Mouse (Mus musculus) left cerebral cortex, adult 11 months (tissue): ENCODE results near the gene Map7.
A peak's percentile ranks its signal among the peaks of the same experiment; 100 is the strongest.

Experiments used
- DNase-seq: peaks from one replicate; pipeline ENCODE4 v3.0.0; 2022; ENCODE audit warnings: low spot score

Gene Map7

GRCm38 (mm10) chr10:20287369-20287768 is 139.1 kb downstream of the Map7 start:
- DNase-seq, result no peak

DNA sequence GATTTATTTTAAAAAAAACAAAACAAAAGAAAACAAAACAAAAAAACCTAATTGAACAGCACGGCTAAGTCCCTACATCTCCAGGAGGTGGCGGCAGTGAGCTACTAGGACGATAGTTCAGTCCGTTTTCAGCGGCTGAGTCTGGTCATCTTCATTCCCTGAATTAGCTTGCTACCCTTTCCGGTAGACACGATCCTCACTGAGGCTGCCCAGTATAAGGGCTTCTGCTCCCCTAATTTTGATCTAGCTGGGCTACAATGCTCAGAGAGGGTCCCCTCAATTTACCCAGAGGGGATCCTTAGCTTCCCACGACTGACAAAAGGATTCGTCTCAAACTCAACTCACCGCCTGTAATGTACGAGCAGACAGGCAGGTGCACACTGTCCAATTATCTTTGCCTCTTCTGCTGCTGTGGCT is 142.2 kb downstream of the Map7 start:
- peak; percentile 44 for DNase-seq

- DNase-seq, result no peak
Observed at GRCm38 (mm10) chr10:20295961-20296360, 147.7 kb downstream of the Map7 start.

DNA sequence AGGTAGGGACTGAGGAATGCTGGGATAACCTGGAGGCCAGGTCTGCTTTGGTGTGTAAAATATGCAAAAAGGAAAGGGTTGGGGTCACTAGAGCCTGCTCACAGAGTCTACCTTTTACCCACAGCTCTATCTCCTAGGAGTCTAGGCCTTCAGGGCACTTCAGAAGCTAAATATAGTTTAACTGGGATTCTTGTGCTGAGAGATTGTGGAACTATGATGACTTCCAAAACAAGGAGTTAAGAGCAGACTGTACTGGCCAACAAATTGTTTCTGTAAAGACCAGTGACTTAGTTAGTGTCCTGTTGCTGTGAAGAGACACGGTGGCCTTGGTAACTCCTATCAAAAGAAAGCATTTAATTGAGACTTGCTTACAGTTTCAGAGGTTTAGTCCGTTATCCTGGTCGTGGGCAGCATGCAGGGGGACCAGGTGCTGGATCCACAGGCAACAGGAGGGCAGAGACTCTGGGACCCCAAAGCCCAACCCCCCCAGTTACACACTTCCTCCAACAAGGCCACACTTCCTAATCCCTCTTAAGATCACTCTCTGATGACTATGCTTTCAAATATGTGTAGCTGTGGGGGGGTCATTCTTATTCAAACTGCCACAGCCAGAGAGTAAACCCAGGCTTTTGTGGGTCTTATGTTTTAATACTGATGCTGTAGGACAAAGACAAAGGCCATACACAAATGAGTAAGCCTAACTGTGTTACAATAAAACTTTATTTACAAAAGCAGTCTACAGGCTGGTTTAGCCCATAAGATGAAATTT is 150.1 kb downstream of the Map7 start:
- DNase-seq, result no peak

DNA sequence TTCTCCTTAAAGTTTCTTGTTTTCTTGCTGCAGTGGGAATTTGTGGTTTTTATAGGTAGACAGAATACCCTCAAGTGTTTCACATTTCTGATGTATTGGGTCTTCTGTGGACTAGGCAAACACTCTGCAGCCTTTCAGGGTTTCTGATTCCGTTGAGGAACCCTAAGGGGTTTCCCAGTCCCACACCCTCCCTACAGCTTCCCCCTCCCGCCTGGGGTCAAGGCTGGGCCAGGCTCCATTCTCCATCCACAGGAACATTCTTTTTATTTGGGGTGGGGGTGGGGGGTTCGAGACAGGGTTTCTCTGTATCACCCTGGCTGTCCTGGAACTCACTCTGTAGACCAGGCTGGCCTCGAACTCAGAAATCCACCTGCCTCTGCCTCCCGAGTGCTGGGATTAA is 150.8 kb downstream of the Map7 start:
- no peak for DNase-seq

DNA sequence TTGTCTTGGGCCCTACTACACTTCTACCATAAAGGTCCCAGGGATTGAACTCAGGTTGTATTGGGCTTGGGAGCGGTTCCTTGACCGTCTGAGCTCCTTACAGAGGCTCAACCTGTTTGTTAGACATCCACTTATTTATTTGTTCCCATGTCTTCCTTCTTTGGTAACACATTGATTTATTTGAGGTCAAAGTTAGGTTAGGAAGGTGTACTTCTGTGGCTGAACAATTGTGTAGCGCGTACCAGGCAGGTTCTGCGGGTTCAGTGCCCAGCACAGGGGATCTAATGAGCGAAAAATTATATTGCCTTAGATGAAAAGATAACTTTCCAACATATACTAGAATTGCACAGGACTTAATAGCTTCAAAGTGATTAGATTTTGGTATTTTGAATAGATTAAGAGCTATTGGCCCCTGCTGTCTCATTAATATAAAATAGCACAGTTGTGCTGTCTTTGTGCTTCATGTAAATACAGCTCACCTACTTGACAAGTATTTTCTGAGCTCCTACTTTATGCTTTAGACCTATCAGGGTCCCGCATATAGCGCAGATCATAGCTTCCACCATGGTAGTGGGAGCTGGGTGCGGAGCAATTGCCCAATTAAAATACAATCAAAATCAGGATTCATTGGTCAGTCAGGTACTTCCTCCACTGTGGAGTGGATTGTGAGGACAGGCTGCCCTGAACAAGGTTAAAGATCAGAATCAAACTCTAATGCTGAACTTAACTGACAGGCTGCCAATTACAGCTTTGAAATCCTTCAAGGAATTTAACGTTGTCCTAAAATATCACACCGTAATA is 162.9 kb downstream of the Map7 start:
- DNase-seq, result no peak

DNA sequence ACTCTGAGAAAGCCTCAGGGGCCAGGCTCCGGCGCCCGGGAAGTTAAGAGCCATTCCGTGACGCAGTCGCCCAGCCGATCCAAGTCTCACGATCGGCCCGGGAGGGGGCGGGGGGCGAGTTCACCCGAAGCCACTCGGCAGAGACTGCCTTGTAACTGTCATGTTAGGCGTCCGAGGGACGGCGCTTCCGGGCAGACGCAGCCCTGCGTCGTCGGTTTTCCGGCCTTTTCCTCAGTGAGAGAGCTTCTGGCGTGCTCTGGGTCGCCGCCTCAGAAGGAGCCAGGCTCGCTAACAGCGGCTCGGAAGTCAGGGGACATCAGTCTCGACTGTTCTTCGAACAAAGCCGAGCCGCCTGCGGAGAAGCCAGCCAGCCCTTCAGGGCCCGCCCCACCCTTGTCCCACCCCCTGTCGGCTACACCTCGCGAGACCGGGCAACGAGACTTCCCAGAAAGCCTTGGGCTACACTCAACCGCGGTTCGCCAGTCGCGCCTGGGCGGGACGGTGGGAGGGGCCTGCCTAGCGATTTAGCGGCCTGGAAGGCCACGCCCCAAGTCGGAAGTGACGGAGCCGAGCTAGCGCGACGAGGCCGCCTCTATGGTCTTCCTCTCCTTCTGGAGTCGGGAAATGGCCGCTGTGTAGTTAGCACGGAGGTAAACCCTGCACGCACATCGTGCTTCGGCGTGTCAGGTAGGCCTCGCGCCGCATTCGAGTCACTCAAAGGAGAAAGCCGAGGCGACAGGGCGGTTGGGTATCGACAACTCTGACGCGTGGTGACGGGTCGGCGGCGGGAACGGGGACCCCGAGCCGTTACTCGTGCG is 163.9 kb downstream of the Map7 start, which contains the start of gene Bclaf1:
Gene Bclaf1, plus strand, starts transcription at position 552 of the 818 bp plus-strand sequence.
- peak; percentile 98 for DNase-seq

DNA sequence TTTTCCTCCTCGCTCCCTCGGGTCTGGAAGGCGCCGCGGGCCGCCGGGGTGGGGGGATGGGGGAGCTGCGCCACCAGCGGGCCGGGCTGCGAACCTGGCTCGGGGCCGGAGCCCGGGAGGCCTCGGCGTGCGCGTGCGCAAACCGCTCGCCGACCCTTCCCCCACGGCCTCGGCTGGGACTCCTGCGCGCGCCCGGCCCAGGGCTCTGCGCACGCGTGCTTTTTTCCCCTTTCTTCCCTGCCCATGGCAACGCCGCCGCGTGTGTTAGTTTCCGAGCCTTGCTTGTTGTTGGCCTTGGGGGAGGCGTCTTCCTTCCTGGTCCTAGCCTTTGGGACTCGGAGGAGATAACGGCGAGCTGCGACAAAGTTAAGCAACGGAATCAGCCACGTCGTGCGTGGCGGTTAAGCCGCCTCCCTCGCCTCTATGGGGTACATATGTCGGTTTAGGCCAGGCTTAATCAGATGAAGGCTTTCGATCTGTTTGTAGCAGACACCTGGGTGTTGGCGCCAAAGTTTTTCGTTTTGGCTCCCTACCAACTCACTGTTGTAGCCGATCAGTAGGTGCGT is 164.5 kb downstream of the Map7 start:
- DNase-seq, result peak; percentile 83

GRCm38 (mm10) chr10:20313447-20313846 is 165.2 kb downstream of the Map7 start:
- no peak for DNase-seq

GRCm38 (mm10) chr10:20313941-20314340 is 165.7 kb downstream of the Map7 start:
- DNase-seq, result no peak

GRCm38 (mm10) chr10:20314797-20315196 is 166.5 kb downstream of the Map7 start:
- no peak for DNase-seq

- DNase-seq, result no peak
Observed at GRCm38 (mm10) chr10:20317466-20317865, 169.2 kb downstream of the Map7 start.

GRCm38 (mm10) chr10:20326226-20326625 is 178.0 kb downstream of the Map7 start:
- no peak for DNase-seq
